Mouse (Mus musculus) hindbrain, embryonic 12.5 days (tissue): ENCODE data around the gene Fsip1. TPM values are rescaled to one million over a fixed set of nuclear protein-coding genes. Genes with fewer than 3 reads are reported as not detected.
"Not testable (repeated sequence)": the region's sequence is repeated elsewhere in the genome, so short reads cannot be mapped to it uniquely, and the experiment has no call there.

Experiments
- ATAC-seq: fragments of 200-750 bp; cut with Nextera tagmentation; 2 replicates; pipeline ENCODE4 v1.8.0; 2017; ENCODE audit warnings: moderate TSS enrichment; ENCODE audit not compliant: low FRiP score
- H3K27ac ChIP-seq: fragments of 300-500 bp; sonication (generic); 2 replicates; pipeline ENCODE4 v1.5.1; 2016; ENCODE audit warnings: mild to moderate bottlenecking
- H3K27me3 ChIP-seq: fragments of 300-500 bp; sonication (generic); 2 replicates; pipeline ENCODE4 v1.6.1; 2016; ENCODE audit warnings: mild to moderate bottlenecking
- H3K36me3 ChIP-seq: fragments of 300-500 bp; sonication (generic); 2 replicates; pipeline ENCODE4 v1.6.1; 2016; ENCODE audit warnings: mild to moderate bottlenecking
- H3K4me1 ChIP-seq: fragments of 300-500 bp; sonication (generic); 2 replicates; pipeline ENCODE4 v1.6.1; 2016
- H3K4me2 ChIP-seq: fragments of 300-500 bp; sonication (generic); replicated peaks from 2 replicates; pipeline ENCODE4 v1.6.1; 2016; ENCODE audit warnings: mild to moderate bottlenecking
- H3K4me3 ChIP-seq: fragments of 300-500 bp; sonication (generic); 2 replicates; pipeline ENCODE4 v1.5.1; 2016; ENCODE audit warnings: mild to moderate bottlenecking
- H3K9ac ChIP-seq: fragments of 300-500 bp; sonication (generic); 2 replicates; pipeline ENCODE4 v1.6.1; 2016; ENCODE audit warnings: mild to moderate bottlenecking, moderate library complexity
- H3K9me3 ChIP-seq: fragments of 300-500 bp; sonication (generic); replicated peaks from 2 replicates; pipeline ENCODE4 v1.6.1; 2016; ENCODE audit warnings: mild to moderate bottlenecking
- WGBS: fragments of 180-500 bp; shearing (Covaris S2); methylation state at CpG from one replicate; pipeline ENCODE4 v1.1.7; 2016; 5-methylcytosine and 5-hydroxymethylcytosine counted together
- polyA plus RNA-seq: library from polyadenylated mRNA; unstranded; fragments of >200 nt; fragmentation: Nextera tagmentation; extraction: Ambion mirVana; gene quantifications from 2 replicates; pipeline ENCODE4 v1.2.1, GENCODE M21; 2016

Gene Fsip1
- polyA plus RNA-seq, 1 experiment from 2014 or later = 2.5 TPM

GRCm38 (mm10) chr2:118164137-118164536 lies 92.6 kb downstream of the Fsip1 start:
- Histone ChIP-seq H3K27me3 (no peaks in the 10 kb centered on the region), H3K9ac (no peak overlapping the region), H3K4me3 (no peak overlapping the region), H3K4me2 (no peak overlapping the region), H3K27ac (no peak overlapping the region), H3K4me1 (peaks cover 19% of the 10 kb centered on the region), H3K9me3 (no peaks in the 10 kb centered on the region), H3K36me3 (no peaks in the 10 kb centered on the region)
- 80% methylated on average over 6 of the region's 6 CpGs for WGBS
- ATAC-seq = no peak

- 55% methylated on average over 5 of the region's 5 CpGs for WGBS
- H3K4me2 ChIP-seq = no peak overlapping the region
- H3K36me3 ChIP-seq = no peaks in the 10 kb centered on the region
- no peak overlapping the region for H3K4me3 ChIP-seq
- H3K9ac ChIP-seq = no peak overlapping the region
- peaks cover 20% of the 10 kb centered on the region for H3K4me1 ChIP-seq
- no peak for ATAC-seq
- no peaks in the 10 kb centered on the region for H3K27me3 ChIP-seq
- H3K9me3 ChIP-seq = no peaks in the 10 kb centered on the region
- H3K27ac ChIP-seq = no peak overlapping the region
Observed at GRCm38 (mm10) chr2:118162486-118162885, 94.3 kb downstream of the Fsip1 start.

- Histone ChIP-seq H3K4me3 (no peak overlapping the region), H3K9me3 (no peaks in the 10 kb centered on the region), H3K27ac (no peak overlapping the region), H3K27me3 (no peaks in the 10 kb centered on the region), H3K36me3 (no peaks in the 10 kb centered on the region), H3K4me2 (no peak overlapping the region), H3K9ac (no peak overlapping the region), H3K4me1 (peaks cover 20% of the 10 kb centered on the region)
- no peak for ATAC-seq
- 63% methylated on average over 2 of the region's 2 CpGs for WGBS
Observed at GRCm38 (mm10) chr2:118160991-118161390, 95.8 kb downstream of the Fsip1 start.

GRCm38 (mm10) chr2:118160547-118160946 lies 96.2 kb downstream of the Fsip1 start:
- H3K4me3 ChIP-seq = no peak overlapping the region
- H3K9me3 ChIP-seq = no peaks in the 10 kb centered on the region
- H3K27me3 ChIP-seq = no peaks in the 10 kb centered on the region
- 10% methylated on average over 6 of the region's 6 CpGs for WGBS
- H3K27ac ChIP-seq = no peak overlapping the region
- H3K36me3 ChIP-seq = no peaks in the 10 kb centered on the region
- ATAC-seq = 0 out of 2 replicates have a peak, but pooled peaks have one; percentile 48
- peaks cover 20% of the 10 kb centered on the region for H3K4me1 ChIP-seq
- H3K4me2 ChIP-seq = no peak overlapping the region
- H3K9ac ChIP-seq = no peak overlapping the region

GRCm38 (mm10) chr2:118159126-118159525 lies 97.6 kb downstream of the Fsip1 start:
- no peaks in the 10 kb centered on the region for H3K9me3 ChIP-seq
- no peak for ATAC-seq
- H3K27me3 ChIP-seq = no peaks in the 10 kb centered on the region
- no peak overlapping the region for H3K27ac ChIP-seq
- 62% methylated on average over 6 of the region's 6 CpGs for WGBS
- H3K4me2 ChIP-seq = no peak overlapping the region
- peaks cover 20% of the 10 kb centered on the region for H3K4me1 ChIP-seq
- no peak overlapping the region for H3K9ac ChIP-seq
- no peak overlapping the region for H3K4me3 ChIP-seq
- no peaks in the 10 kb centered on the region for H3K36me3 ChIP-seq

- WGBS = 85% methylated on average over 3 of the region's 3 CpGs
- no peak overlapping the region for H3K4me2 ChIP-seq
- no peaks in the 10 kb centered on the region for H3K9me3 ChIP-seq
- H3K4me3 ChIP-seq = no peak overlapping the region
- no peaks in the 10 kb centered on the region for H3K27me3 ChIP-seq
- ATAC-seq = no peak
- peaks cover 19% of the 10 kb centered on the region for H3K4me1 ChIP-seq
- H3K27ac ChIP-seq = no peak overlapping the region
- H3K36me3 ChIP-seq = no peaks in the 10 kb centered on the region
- H3K9ac ChIP-seq = no peak overlapping the region
Observed at GRCm38 (mm10) chr2:118158095-118158494, 98.7 kb downstream of the Fsip1 start.

- no peaks in the 10 kb centered on the region for H3K27me3 ChIP-seq
- no peaks in the 10 kb centered on the region for H3K9me3 ChIP-seq
- H3K27ac ChIP-seq = no peak overlapping the region
- H3K4me3 ChIP-seq = no peak overlapping the region
- ATAC-seq = no peak
- WGBS = 71% methylated on average over 12 of the region's 12 CpGs
- H3K4me1 ChIP-seq = no peaks in the 10 kb centered on the region
- H3K4me2 ChIP-seq = no peak overlapping the region
- H3K9ac ChIP-seq = no peak overlapping the region
- no peaks in the 10 kb centered on the region for H3K36me3 ChIP-seq
Observed at GRCm38 (mm10) chr2:118149855-118150563, 106.8 kb downstream of the Fsip1 start.

- Histone ChIP-seq H3K27me3 (no peaks in the 10 kb centered on the region), H3K9me3 (no peaks in the 10 kb centered on the region), H3K4me3 (no peak overlapping the region), H3K4me1 (no peaks in the 10 kb centered on the region), H3K4me2 (no peak overlapping the region), H3K27ac (no peak overlapping the region), H3K9ac (no peak overlapping the region), H3K36me3 (no peaks in the 10 kb centered on the region)
- no peak for ATAC-seq
- WGBS = 63% methylated on average over 4 of the region's 4 CpGs
Observed at GRCm38 (mm10) chr2:118148321-118149142, 108.2 kb downstream of the Fsip1 start.

- H3K36me3 ChIP-seq, H3K9ac ChIP-seq, H3K9me3 ChIP-seq, H3K27ac ChIP-seq, H3K4me3 ChIP-seq, ATAC-seq, H3K4me1 ChIP-seq, H3K27me3 ChIP-seq, H3K4me2 ChIP-seq: not testable (repeated sequence)
- 55% methylated on average over 3 of the region's 3 CpGs for WGBS
Observed at GRCm38 (mm10) chr2:118147749-118148148, 109.0 kb downstream of the Fsip1 start.

- no peak overlapping the region for H3K27ac ChIP-seq
- H3K36me3 ChIP-seq = no peaks in the 10 kb centered on the region
- H3K4me3 ChIP-seq = no peak overlapping the region
- no peak overlapping the region for H3K4me2 ChIP-seq
- ATAC-seq = no peak
- H3K27me3 ChIP-seq = no peaks in the 10 kb centered on the region
- H3K9ac ChIP-seq = no peak overlapping the region
- WGBS = 92% methylated on average over 10 of the region's 10 CpGs
- no peaks in the 10 kb centered on the region for H3K4me1 ChIP-seq
- H3K9me3 ChIP-seq = no peaks in the 10 kb centered on the region
Observed at GRCm38 (mm10) chr2:118141651-118142050, 115.1 kb downstream of the Fsip1 start.

GRCm38 (mm10) chr2:118139261-118139660 lies 117.5 kb downstream of the Fsip1 start:
- ATAC-seq = no peak
- H3K4me1 ChIP-seq = no peaks in the 10 kb centered on the region
- no peak overlapping the region for H3K4me3 ChIP-seq
- WGBS = 86% methylated on average over 6 of the region's 6 CpGs
- no peaks in the 10 kb centered on the region for H3K27me3 ChIP-seq
- H3K4me2 ChIP-seq = no peak overlapping the region
- no peaks in the 10 kb centered on the region for H3K36me3 ChIP-seq
- no peaks in the 10 kb centered on the region for H3K9me3 ChIP-seq
- no peak overlapping the region for H3K9ac ChIP-seq
- no peak overlapping the region for H3K27ac ChIP-seq

- Histone ChIP-seq H3K4me2 (no peak overlapping the region), H3K4me3 (no peak overlapping the region), H3K27me3 (no peaks in the 10 kb centered on the region), H3K4me1 (no peaks in the 10 kb centered on the region), H3K9me3 (no peaks in the 10 kb centered on the region), H3K27ac (no peak overlapping the region), H3K9ac (no peak overlapping the region), H3K36me3 (no peaks in the 10 kb centered on the region)
- no peak for ATAC-seq
- 86% methylated on average over 2 of the region's 2 CpGs for WGBS
Observed at GRCm38 (mm10) chr2:118137776-118138175, 119.0 kb downstream of the Fsip1 start.

- WGBS = 87% methylated on average over 9 of the region's 9 CpGs
- Histone ChIP-seq H3K9me3 (no peaks in the 10 kb centered on the region), H3K27ac (no peak overlapping the region), H3K36me3 (no peaks in the 10 kb centered on the region), H3K9ac (no peak overlapping the region), H3K4me3 (no peak overlapping the region), H3K4me2 (no peak overlapping the region), H3K27me3 (no peaks in the 10 kb centered on the region), H3K4me1 (no peaks in the 10 kb centered on the region)
- no peak for ATAC-seq
Observed at GRCm38 (mm10) chr2:118137071-118137470, 119.7 kb downstream of the Fsip1 start.
